Mouse (Mus musculus) embryonic facial prominence, embryonic 11.5 days (tissue): ENCODE measurements at regions not wholly inside any gene's neighbourhood (a gene's known extent, or its start where the extent isn't known, plus 50 kb on each side); places are given as distances from the start of the nearest gene placed in this dataset.

Source experiments
- ATAC-seq: fragments of 200-750 bp; cut with Nextera tagmentation; replicated peaks from 2 replicates; pipeline ENCODE4 v1.8.0; 2017; ENCODE audit warnings: low read depth; ENCODE audit not compliant: insufficient number of reproducible peaks, low FRiP score, low TSS enrichment
- DNase-seq: peaks from one replicate; pipeline ENCODE4 v3.0.0-alpha.2; 2015; ENCODE audit warnings: low spot score
- H3K27ac ChIP-seq: fragments of 300-500 bp; sonication (generic); replicated peaks from 2 replicates; pipeline ENCODE4 v1.5.1; 2014; ENCODE audit warnings: mild to moderate bottlenecking, low read depth, low read length, control low read depth
- H3K27me3 ChIP-seq: fragments of 300-500 bp; sonication (generic); 2 replicates; pipeline ENCODE4 v1.6.1; 2014; ENCODE audit warnings: mild to moderate bottlenecking, low read length, moderate library complexity, mixed read lengths; ENCODE audit not compliant: control insufficient read depth, insufficient read depth
- H3K36me3 ChIP-seq: fragments of 300-500 bp; sonication (generic); replicated peaks from 2 replicates; pipeline ENCODE4 v1.6.1; 2014; ENCODE audit warnings: low read depth, mild to moderate bottlenecking, low read length, moderate library complexity, mixed read lengths; ENCODE audit not compliant: control insufficient read depth, insufficient read depth
- H3K4me1 ChIP-seq: fragments of 300-500 bp; sonication (generic); 2 replicates; pipeline ENCODE4 v1.6.1; 2014; ENCODE audit warnings: low read length, mixed read lengths; ENCODE audit not compliant: control insufficient read depth, insufficient read depth
- H3K4me2 ChIP-seq: fragments of 300-500 bp; sonication (generic); 2 replicates; pipeline ENCODE4 v1.6.1; 2014; ENCODE audit warnings: low read depth, mild to moderate bottlenecking, control low read depth, low read length, moderate library complexity
- H3K4me3 ChIP-seq: fragments of 300-500 bp; sonication (generic); 2 replicates; pipeline ENCODE4 v1.5.1; 2014; ENCODE audit warnings: low read depth, low read length, control low read depth
- H3K9ac ChIP-seq: fragments of 300-500 bp; sonication (generic); replicated peaks from 2 replicates; pipeline ENCODE4 v1.6.1; 2014; ENCODE audit warnings: mild to moderate bottlenecking, control low read depth, low read length
- H3K9me3 ChIP-seq: fragments of 300-500 bp; sonication (generic); replicated peaks from 2 replicates; pipeline ENCODE4 v1.6.1; 2016; ENCODE audit warnings: mild to moderate bottlenecking, low read length, inconsistent platforms, mixed read lengths; ENCODE audit not compliant: control insufficient read depth
- WGBS: fragments of 180-500 bp; shearing (Covaris S2); extraction: QIAGEN DNeasy Blood & Tissue Kit; methylation state at CpG from one replicate; pipeline ENCODE4 v1.1.7; 2014; 5-methylcytosine and 5-hydroxymethylcytosine counted together

- Histone ChIP-seq H3K9me3 (no peaks in the 10 kb centered on the region), H3K4me3 (no peak overlapping the region), H3K4me2 (no peak overlapping the region), H3K27me3 (no peaks in the 10 kb centered on the region), H3K27ac (no peak overlapping the region), H3K4me1 (no peaks in the 10 kb centered on the region), H3K36me3 (no peaks in the 10 kb centered on the region), H3K9ac (no peak overlapping the region)
- no peak for ATAC-seq
- WGBS: 63% methylated on average over 6 of the region's 6 CpGs
- no peak for DNase-seq
Measured at GRCm38 (mm10) chr15:11455982-11456381, 56.5 kb upstream of the Tars start.

GRCm38 (mm10) chr15:11455366-11455785, 55.9 kb upstream of the Tars start:
- H3K27me3 ChIP-seq: no peaks in the 10 kb centered on the region
- H3K36me3 ChIP-seq: no peaks in the 10 kb centered on the region
- H3K4me3 ChIP-seq: no peak overlapping the region
- DNase-seq (no peak), ATAC-seq (no peak)
- H3K9ac ChIP-seq: no peak overlapping the region
- H3K4me2 ChIP-seq: no peak overlapping the region
- H3K4me1 ChIP-seq: no peaks in the 10 kb centered on the region
- WGBS: 87% methylated on average over 11 of the region's 11 CpGs
- no peak overlapping the region for H3K27ac ChIP-seq
- H3K9me3 ChIP-seq: no peaks in the 10 kb centered on the region

GRCm38 (mm10) chr15:11453997-11454396, 54.5 kb upstream of the Tars start:
- Histone ChIP-seq H3K4me3 (no peak overlapping the region), H3K27ac (no peak overlapping the region), H3K9ac (no peak overlapping the region), H3K4me2 (no peak overlapping the region), H3K36me3 (no peaks in the 10 kb centered on the region), H3K9me3 (no peaks in the 10 kb centered on the region), H3K27me3 (no peaks in the 10 kb centered on the region), H3K4me1 (no peaks in the 10 kb centered on the region)
- no peak for ATAC-seq
- no peak for DNase-seq
- 76% methylated on average over 1 of the region's 1 CpGs for WGBS

GRCm38 (mm10) chr15:11451635-11452034, 52.2 kb upstream of the Tars start:
- DNase-seq: no peak
- Histone ChIP-seq H3K27me3 (no peaks in the 10 kb centered on the region), H3K4me3 (no peak overlapping the region), H3K27ac (no peak overlapping the region), H3K9me3 (no peaks in the 10 kb centered on the region), H3K4me1 (no peaks in the 10 kb centered on the region), H3K9ac (no peak overlapping the region), H3K4me2 (no peak overlapping the region), H3K36me3 (no peaks in the 10 kb centered on the region)
- ATAC-seq: no peak
- WGBS: 67% methylated on average over 1 of the region's 1 CpGs
